ENCODE assay signal across 8 mouse cellular contexts in the genomic region with DNA sequence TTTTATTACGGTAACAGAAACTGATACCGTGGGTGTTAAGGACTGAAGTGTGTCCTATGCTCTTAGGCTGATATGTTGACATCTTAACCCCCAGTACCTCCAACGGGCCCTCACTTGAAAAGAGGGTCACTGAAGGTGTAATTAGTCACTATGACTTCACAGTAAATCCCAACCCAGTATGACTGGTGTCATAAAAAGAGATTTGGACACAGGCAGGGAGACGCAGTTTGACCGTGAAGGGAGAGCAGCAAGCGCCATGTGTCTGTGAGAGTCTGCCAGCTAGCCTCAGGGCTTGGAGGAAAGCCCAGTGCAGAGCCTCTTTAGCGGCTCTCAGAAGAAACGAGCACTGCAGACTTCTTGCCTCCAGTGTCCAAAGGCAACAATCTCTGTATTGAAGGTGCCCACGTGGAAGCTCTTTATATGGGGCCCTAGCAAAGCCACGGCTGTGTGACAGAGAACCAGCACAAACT.
DNase-seq lines count a peak whose midpoint lies in the region; ATAC-seq and TF ChIP-seq lines count a peak whose summit lies in the region.

No protein-coding gene starts in this region.

- H3K4me2 ChIP-seq in forebrain, embryonic 16.5 days (ENCODE audit: low read length), result peak overlapping the region; percentile 20

- no peak overlapping the region for H3K9ac ChIP-seq in forebrain, embryonic 16.5 days (replicated peaks; ENCODE audit: low read depth, low read length)

- no peak overlapping the region for H3K4me3 ChIP-seq in forebrain, embryonic 16.5 days (replicated peaks; ENCODE audit: low read length)

- H3K9me3 ChIP-seq in forebrain, embryonic 16.5 days (ENCODE audit: control insufficient read depth, low read length), result no peaks in the 10 kb centered on the region

- DNase-seq in kidney, adult 11 months, result peak; percentile 12
- DNase-seq in kidney, adult 9 months, result no peak
- DNase-seq in brain, embryonic 14.5 days (ENCODE audit: low read depth), result peak; percentile 91
- DNase-seq in left cerebral cortex, postnatal 25 days (ENCODE audit: low spot score in 2 of 2), result peak; percentile 41 to 74
- DNase-seq in ovary, postnatal 36 days (ENCODE audit: low spot score), result peak; percentile 39
- DNase-seq in yolk sac, embryonic 10.5 days (ENCODE audit: low spot score), result no peak

- intact Hi-C loops in left cerebral cortex, postnatal 25 days (cut with DNase I), result loop anchor here (10.0 kb wide), 1 partner anchor 535 kb away; no protein-coding TSS in a partner anchor

- H3K36me3 ChIP-seq in forebrain, embryonic 16.5 days (ENCODE audit: control insufficient read depth, insufficient read depth), result no peaks in the 10 kb centered on the region

- TF ChIP-seq POLR2A in brain, embryonic 14.5 days (IDR thresholded peaks at IDR 0.05; ENCODE audit: borderline replicate concordance, extremely low read depth, insufficient read depth, insufficient read length, poor library complexity, severe bottlenecking), result no peak

- 41% methylated on average over 10 of the region's 10 CpGs for WGBS in forebrain, embryonic 16.5 days

- H3K27ac ChIP-seq in forebrain, embryonic 16.5 days (ENCODE audit: low read length), result no peak overlapping the region

- ATAC-seq in forebrain, embryonic 16.5 days, result peak; percentile 83
- peak; percentile 4 to 5; a peak in 1 of 4 replicates for ATAC-seq in hematopoietic stem cell, adult 5-6 weeks (replicated peaks in 1 of 2; ENCODE audit: insufficient read depth in 1 of 2, low FRiP score in 2 of 2, low TSS enrichment in 1 of 2, low read depth in 1 of 2, poor library complexity in 2 of 2, severe bottlenecking in 2 of 2)

- no peaks in the 10 kb centered on the region for H3K27me3 ChIP-seq in forebrain, embryonic 16.5 days (replicated peaks; ENCODE audit: control insufficient read depth, insufficient read depth, low read length)

- no peak for TF ChIP-seq CTCF in brain, embryonic 14.5 days (IDR thresholded peaks at IDR 0.05; ENCODE audit: borderline replicate concordance, extremely low read depth, insufficient read depth, insufficient read length)

- peaks cover 15% of the 10 kb centered on the region for H3K4me1 ChIP-seq in forebrain, embryonic 16.5 days (replicated peaks; ENCODE audit: control insufficient read depth, insufficient read depth, low read length)

Comparison
In these comparisons a context has a peak if more than half of its experiments do, and no peak if none do; other contexts are left out.
1. DNase-seq: peak in kidney, adult 11 months (single experiment), brain, embryonic 14.5 days (single experiment), left cerebral cortex, postnatal 25 days (2 of 2) and ovary, postnatal 36 days (single experiment); none in kidney, adult 9 months (single experiment) and yolk sac, embryonic 10.5 days (single experiment).